Mouse (Mus musculus) midbrain, postnatal 0 days (tissue): ENCODE measurements around the gene Ehbp1l1. TPM values are rescaled to one million over a fixed set of nuclear protein-coding genes. Genes with fewer than 3 reads are reported as not detected.
A peak's percentile ranks its signal among the peaks of the same experiment; 100 is the strongest.

Experiments
- ATAC-seq: fragments of 200-750 bp; cut with Nextera tagmentation; 2 replicates; pipeline ENCODE4 v1.8.0; 2017; ENCODE audit warnings: moderate number of reproducible peaks, mild to moderate bottlenecking, moderate TSS enrichment, moderate library complexity; ENCODE audit not compliant: low FRiP score
- DNase-seq: peaks from one replicate; pipeline ENCODE4 v3.0.0-alpha.2; 2015; ENCODE audit warnings: low spot score
- H3K27ac ChIP-seq: fragments of 300-500 bp; sonication (generic); 2 replicates; pipeline ENCODE4 v1.5.1; 2014; ENCODE audit warnings: low read depth, mild to moderate bottlenecking, low read length, mixed read lengths
- H3K27me3 ChIP-seq: fragments of 300-500 bp; sonication (generic); 2 replicates; pipeline ENCODE4 v1.6.1; 2014; ENCODE audit warnings: low read length, control low read depth, mixed read lengths; ENCODE audit not compliant: insufficient read depth
- H3K36me3 ChIP-seq: fragments of 300-500 bp; sonication (generic); 2 replicates; pipeline ENCODE4 v1.6.1; 2014; ENCODE audit warnings: low read length, control low read depth, mixed read lengths; ENCODE audit not compliant: insufficient read depth
- H3K4me1 ChIP-seq: fragments of 300-500 bp; sonication (generic); 2 replicates; pipeline ENCODE4 v1.6.1; 2014; ENCODE audit warnings: mild to moderate bottlenecking, control low read depth, antibody characterized with exemption, low read length, mixed read lengths; ENCODE audit not compliant: insufficient read depth
- H3K4me2 ChIP-seq: fragments of 300-500 bp; sonication (generic); 2 replicates; pipeline ENCODE4 v1.6.1; 2014; ENCODE audit warnings: low read depth, mild to moderate bottlenecking, low read length, mixed read lengths; ENCODE audit not compliant: poor library complexity, severe bottlenecking
- H3K4me3 ChIP-seq: fragments of 300-500 bp; sonication (generic); 2 replicates; pipeline ENCODE4 v1.5.1; 2014; ENCODE audit warnings: low read depth, mild to moderate bottlenecking, low read length, moderate library complexity
- H3K9ac ChIP-seq: fragments of 300-500 bp; sonication (generic); replicated peaks from 2 replicates; pipeline ENCODE4 v1.6.1; 2014; ENCODE audit warnings: mild to moderate bottlenecking, low read length, moderate library complexity, mixed read lengths; ENCODE audit not compliant: poor library complexity, severe bottlenecking
- H3K9me3 ChIP-seq: fragments of 300-500 bp; sonication (generic); 2 replicates; pipeline ENCODE4 v1.6.1; 2016; ENCODE audit warnings: low read length, control low read depth
- CTCF ChIP-seq: IDR thresholded peaks from 2 replicates; pipeline ENCODE4 v1.5.1; 2016; ENCODE audit warnings: antibody characterized with exemption, mild to moderate bottlenecking
- WGBS: fragments of 180-500 bp; shearing (Covaris S2); extraction: QIAGEN DNeasy Blood & Tissue Kit; methylation state at CpG from one replicate; pipeline ENCODE4 v1.1.7; 2014; 5-methylcytosine and 5-hydroxymethylcytosine counted together
- polyA plus RNA-seq: library from polyadenylated mRNA; unstranded; fragments of >200 nt; fragmentation: Nextera tagmentation; extraction: Ambion mirVana; gene quantifications from 2 replicates; pipeline ENCODE4 v1.2.1, GENCODE M21; 2015
- total RNA-seq: library from RNA; depleted of rRNA; stranded (reverse); fragments of >200 nt; gene quantifications from 2 replicates; pipeline ENCODE4 v1.2.3, GENCODE M21; 2014; rRNA removed

Gene Ehbp1l1
- total RNA-seq (25.6 and 26.3 TPM in 2 replicates), polyA plus RNA-seq (65.2 and 65.4 TPM in 2 replicates)

- no peak within 1 kb of the TSS; the same call in 1 of the 2 replicates for H3K27ac ChIP-seq
- no peak for TF ChIP-seq CTCF
- H3K27me3 ChIP-seq = no peaks in the 10 kb centered on the region
- H3K9me3 ChIP-seq = no peaks in the 10 kb centered on the region
- H3K9ac ChIP-seq = peak within 1 kb of the TSS; percentile 36
- peak within 1 kb of the TSS; percentile 24; the same call in 1 of the 2 replicates for H3K4me3 ChIP-seq
- ATAC-seq (no peak), DNase-seq (no peak)
- WGBS = 15% methylated on average over 48 of the region's 49 CpGs
- peak within 1 kb of the TSS; percentile 80 for H3K4me2 ChIP-seq
- peaks cover 23% of the 10 kb centered on the region for H3K36me3 ChIP-seq
- peaks cover 31% of the 10 kb centered on the region; the same call in 1 of the 2 replicates for H3K4me1 ChIP-seq
Observed at GRCm38 (mm10) chr19:5725767-5726515, at the start of gene Ehbp1l1. Gene Ehbp1l1, minus strand, starts transcription at chr19:5726317.

GRCm38 (mm10) chr19:5770925-5771860, 45.1 kb upstream of the Ehbp1l1 start, which contains the start of gene Scyl1:
Gene Scyl1, minus strand, starts transcription at chr19:5771419.
- no peaks in the 10 kb centered on the region for H3K9me3 ChIP-seq
- DNase-seq (peak; percentile 89), ATAC-seq (peak; percentile 95)
- peak within 1 kb of the TSS; percentile 71 for H3K27ac ChIP-seq
- no peak for TF ChIP-seq CTCF
- H3K4me3 ChIP-seq = peak within 1 kb of the TSS; percentile 47
- peaks cover 21% of the 10 kb centered on the region for H3K36me3 ChIP-seq
- no peaks in the 10 kb centered on the region for H3K4me1 ChIP-seq
- under 1% methylated on average over 64 of the region's 64 CpGs for WGBS
- H3K27me3 ChIP-seq = no peaks in the 10 kb centered on the region
- H3K9ac ChIP-seq = peak within 1 kb of the TSS; percentile 70
- peak within 1 kb of the TSS; percentile 91 for H3K4me2 ChIP-seq

- peaks cover 30% of the 10 kb centered on the region for H3K36me3 ChIP-seq
- TF ChIP-seq CTCF = no peak
- DNase-seq = no peak
- peak overlapping the region; percentile 71 for H3K27ac ChIP-seq
- peak overlapping the region; percentile 91 for H3K4me2 ChIP-seq
- ATAC-seq = no peak
- no peaks in the 10 kb centered on the region for H3K4me1 ChIP-seq
- peak overlapping the region; percentile 47 for H3K4me3 ChIP-seq
- H3K9ac ChIP-seq = peak overlapping the region; percentile 70
- H3K9me3 ChIP-seq = no peaks in the 10 kb centered on the region
- no peaks in the 10 kb centered on the region for H3K27me3 ChIP-seq
- 57% methylated on average over 9 of the region's 9 CpGs for WGBS
Observed at GRCm38 (mm10) chr19:5770311-5770710, 44.2 kb upstream of the Ehbp1l1 start.

- 89% methylated on average over 4 of the region's 4 CpGs for whole genome bisulfite sequencing
- no peak for ATAC-seq
- H3K4me2 ChIP-seq = no peak overlapping the region
- peaks cover 56% of the 10 kb centered on the region for H3K36me3 ChIP-seq
- TF ChIP-seq CTCF = no peak
- DNase-seq = no peak
- no peak overlapping the region for H3K9ac ChIP-seq
- H3K27me3 ChIP-seq = no peaks in the 10 kb centered on the region
- H3K4me1 ChIP-seq = no peaks in the 10 kb centered on the region
- H3K4me3 ChIP-seq = no peak overlapping the region
- H3K9me3 ChIP-seq = no peaks in the 10 kb centered on the region
- H3K27ac ChIP-seq = no peak overlapping the region
Observed at GRCm38 (mm10) chr19:5767271-5767670, 41.2 kb upstream of the Ehbp1l1 start.

GRCm38 (mm10) chr19:5763163-5763562, 37.0 kb upstream of the Ehbp1l1 start:
- no peaks in the 10 kb centered on the region for H3K9me3 ChIP-seq
- TF ChIP-seq CTCF = no peak
- no peak overlapping the region for H3K9ac ChIP-seq
- no peaks in the 10 kb centered on the region for H3K27me3 ChIP-seq
- no peaks in the 10 kb centered on the region for H3K4me1 ChIP-seq
- no peak overlapping the region for H3K4me3 ChIP-seq
- DNase-seq (no peak), ATAC-seq (no peak)
- H3K27ac ChIP-seq = no peak overlapping the region
- WGBS = 98% methylated on average over 6 of the region's 6 CpGs
- H3K4me2 ChIP-seq = no peak overlapping the region
- peaks cover 82% of the 10 kb centered on the region for H3K36me3 ChIP-seq
